Mouse (Mus musculus) brain, embryonic 18.5 days (tissue): ENCODE measurements at regions not wholly inside any gene's neighbourhood (a gene's known extent, or its start where the extent isn't known, plus 50 kb on each side); places are given as distances from the start of the nearest gene placed in this dataset.

Experiments
- DNase-seq: peaks from one replicate; pipeline ENCODE4 v3.0.0-alpha.2; 2012; ENCODE audit warnings: low read depth, low spot score

DNA sequence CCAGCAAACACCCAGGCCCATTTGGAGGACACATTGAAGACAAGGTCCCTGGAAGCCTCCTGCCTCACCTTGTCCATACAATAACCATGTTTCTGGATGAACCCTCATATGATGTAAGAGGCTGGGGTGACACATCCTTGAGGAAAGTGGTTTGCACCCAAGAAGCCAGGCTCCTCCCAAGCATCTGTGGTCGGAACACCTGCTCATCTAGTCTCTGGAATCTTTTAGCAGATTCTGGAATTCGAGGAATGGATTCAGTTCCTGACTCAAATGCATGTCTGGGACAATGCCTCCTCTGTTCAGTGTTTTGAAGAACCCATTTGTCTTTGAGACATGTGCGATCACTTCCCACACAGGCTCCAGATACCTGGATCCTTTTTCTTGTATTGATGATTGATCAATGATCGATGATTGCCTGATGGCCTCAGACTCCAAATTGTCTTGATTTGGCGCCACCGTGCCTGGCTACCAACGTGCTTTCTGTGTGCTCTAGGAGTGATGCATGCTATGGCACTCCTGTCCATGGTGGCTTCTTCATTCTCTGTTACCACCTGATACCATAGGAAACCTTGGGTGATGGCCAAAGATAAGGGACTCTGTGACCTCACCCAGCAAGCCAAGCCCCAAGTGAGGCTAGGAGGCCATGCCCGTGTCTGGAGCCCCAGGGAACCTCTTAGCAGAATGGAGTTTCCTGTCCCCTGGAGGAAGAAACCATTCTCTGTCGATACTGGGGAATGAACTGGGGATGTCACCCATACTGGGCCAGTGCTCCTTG is 126.7 kb downstream of the Mn1 start:
- no peak for DNase-seq

DNA sequence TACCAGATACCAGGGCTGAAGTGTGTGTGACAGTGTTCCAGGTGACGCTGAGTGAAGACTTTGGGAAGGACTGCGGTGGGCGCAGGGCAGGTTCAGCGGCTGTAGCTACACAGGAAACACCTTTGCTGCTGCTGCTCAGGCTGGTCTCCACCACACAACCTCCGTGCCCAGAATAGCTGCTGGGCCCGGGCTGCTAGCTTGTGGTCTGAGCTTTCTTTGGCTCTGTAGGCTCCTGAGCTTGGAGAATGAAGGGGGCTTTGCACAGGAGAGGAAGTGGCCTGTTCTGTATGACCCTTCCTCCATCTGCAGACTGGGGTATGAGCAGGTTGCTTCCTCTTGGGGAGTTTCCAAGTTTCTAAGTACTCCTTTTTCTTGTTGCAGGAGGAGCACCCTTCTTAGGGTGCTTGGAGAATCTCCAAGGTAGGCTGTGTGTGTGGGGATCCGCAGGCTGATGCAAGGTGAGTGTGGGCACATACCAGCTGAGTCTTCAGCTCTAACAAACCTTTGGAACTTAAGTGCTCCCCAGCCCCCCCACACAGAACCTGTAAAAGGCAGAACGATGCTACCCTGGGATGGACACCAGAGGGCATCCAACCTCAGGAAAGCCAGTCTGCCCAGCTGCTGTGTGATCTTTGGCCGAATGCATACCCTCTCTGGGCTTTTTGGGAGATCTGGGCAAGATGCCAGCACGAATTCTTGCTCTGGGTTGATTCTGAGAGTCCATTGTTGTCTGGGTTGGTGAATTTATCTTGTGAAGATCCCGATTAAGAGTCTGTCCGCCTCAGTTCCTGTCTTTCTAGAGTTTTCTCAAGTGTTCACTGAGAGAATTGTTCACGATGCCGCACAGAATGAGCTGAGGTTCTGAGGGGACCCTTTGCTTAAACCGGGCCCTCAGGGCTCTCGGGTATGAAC is 136.6 kb downstream of the Mn1 start:
- no peak for DNase-seq

DNA sequence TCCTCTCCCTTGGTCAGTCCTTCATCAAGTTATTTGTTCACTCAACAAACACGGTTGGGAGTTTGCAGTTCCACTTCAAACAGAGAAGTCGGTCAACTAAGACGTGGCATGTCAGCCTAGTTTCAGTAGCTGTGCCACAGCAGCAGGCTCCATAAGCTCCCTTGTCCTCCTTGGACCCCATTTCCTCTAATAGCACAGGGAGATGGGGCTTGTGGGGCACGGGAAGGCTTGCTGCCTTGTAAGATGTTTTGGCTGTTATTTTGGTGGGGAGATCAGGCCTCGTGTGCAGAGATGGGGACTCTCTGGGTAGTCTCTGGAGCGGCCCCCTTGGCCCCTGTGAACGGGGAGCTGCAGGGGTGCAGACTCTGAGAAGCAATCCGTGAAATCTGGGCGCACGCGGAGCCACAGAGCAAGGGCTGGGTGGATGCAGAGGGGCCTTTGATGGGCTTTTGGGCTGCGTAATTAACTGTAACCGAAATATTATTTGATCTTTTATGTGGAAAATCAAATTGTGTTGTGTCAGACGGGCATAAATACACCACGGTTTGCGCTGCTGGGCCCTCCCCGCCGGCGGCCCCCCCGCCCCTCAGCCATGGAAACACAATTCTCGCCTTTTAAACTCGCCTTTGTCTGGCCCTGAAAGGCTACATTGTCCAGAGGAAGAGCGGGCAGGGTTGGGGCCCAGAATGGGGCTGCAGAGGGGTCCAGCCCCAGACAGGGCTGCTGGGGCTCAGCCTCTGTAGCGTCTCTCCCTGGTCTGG is 137.6 kb downstream of the Mn1 start:
- peak; percentile 22 for DNase-seq

DNA sequence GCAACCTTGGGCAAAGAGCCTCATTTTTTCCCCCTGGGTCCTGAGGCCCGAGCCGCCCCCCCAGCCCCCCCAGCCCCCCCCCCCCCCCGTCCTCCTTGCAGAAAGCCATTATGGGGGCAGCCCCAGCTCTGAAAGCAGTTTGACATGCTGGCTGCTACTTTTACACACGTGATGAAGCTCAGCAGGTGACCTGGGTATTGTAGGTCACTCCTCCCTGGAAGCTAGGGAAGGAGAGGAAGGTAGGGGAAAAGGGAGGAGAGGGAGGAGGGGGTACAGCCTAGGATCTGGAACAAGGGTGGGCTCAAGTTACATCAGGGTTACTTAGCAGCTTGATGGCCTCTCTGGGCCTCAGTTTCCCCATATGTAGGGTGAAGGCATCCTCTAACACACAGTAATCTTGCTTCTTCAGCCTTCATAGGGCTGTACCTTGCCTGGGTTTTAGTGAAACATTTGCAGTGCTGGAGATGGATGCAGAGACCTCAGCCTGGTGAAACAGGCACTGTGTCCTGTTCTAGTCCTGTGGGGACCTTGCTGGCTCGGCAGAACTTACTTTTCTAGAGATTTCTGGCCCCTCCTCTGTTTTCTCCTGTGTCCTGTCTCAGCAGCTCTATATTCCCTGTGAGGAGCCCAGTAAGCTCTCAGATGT is 138.3 kb downstream of the Mn1 start:
- no peak for DNase-seq

DNA sequence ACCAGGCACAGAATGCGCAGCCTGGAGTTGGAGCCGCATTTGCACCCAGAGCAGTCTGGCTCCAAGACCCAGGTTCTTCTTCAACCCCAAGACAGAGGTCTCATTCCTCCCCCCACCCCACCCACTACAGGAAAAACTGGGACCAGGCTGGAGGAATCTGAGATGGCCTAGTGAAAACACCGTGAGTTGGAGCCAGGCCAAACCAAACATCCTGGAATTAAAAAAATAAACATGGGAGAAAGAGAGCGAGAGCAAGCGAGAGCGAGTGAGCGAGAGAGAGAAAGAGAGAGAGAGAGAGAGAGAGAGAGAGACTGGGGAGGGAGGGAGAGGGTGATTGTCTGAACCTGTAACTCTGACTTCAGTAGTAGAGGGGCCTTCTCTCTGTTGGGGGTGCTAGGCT is 138.8 kb downstream of the Mn1 start:
- DNase-seq, result no peak

DNA sequence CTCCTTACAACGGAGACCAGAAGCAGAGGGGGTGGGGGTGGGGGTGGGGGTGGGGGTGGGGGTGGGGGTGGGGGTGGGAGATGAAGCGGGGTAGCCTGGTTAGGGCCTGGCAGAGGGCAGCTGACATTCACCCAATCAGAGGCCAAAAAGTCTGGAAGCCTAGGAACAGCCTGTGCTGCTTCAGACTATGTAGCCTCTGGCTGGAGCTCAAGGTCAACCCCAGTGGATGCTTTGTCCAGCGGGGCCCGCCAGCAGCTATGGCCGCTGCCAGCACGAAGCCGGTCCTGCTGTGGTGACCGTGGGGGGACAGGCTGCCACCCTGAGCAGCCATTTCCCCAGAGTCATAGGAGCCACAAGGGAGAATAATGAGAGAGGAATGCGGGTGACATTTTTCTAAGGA is 143.3 kb downstream of the Mn1 start:
- no peak for DNase-seq

DNA sequence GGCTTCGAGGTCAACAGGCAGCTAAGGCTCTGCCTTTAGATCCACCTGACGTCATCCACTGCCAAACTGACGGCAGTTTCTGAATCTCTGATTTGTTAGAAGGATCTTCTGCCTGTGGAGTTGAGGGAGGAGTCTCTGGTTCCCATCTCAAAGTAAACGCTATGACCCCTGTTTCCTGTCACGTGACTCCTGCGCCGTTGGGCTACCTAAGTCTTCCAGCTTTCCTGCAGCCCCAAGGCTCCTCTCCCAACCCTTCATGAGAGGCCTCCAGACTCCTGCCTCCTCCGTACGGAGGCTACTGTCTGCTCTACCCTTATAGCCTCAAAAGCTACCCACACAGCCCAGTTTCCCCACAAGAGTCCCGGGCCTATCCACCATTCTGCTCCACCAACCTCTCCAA is 144.1 kb downstream of the Mn1 start:
- no peak for DNase-seq

DNA sequence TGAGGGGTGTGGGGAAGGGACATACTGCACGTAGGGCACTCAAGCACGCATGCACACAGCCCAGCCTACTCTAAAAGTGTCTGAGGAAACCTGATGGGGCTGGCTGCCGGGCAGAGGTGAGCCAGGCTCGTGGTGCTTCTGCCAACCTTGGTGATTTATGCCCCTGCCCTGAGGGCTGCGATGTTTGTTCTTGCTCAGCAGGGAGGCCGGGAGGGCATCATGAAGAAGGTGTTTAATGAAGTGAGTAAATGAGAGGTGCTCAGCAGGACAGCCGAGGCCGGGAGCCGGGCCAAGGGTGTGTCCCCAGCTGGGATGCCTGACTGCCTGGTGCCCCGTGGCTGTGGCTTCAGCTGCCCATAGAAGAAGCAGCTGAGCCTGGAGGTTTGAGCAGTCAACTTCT is 153.7 kb downstream of the Mn1 start:
- DNase-seq, result no peak

DNA sequence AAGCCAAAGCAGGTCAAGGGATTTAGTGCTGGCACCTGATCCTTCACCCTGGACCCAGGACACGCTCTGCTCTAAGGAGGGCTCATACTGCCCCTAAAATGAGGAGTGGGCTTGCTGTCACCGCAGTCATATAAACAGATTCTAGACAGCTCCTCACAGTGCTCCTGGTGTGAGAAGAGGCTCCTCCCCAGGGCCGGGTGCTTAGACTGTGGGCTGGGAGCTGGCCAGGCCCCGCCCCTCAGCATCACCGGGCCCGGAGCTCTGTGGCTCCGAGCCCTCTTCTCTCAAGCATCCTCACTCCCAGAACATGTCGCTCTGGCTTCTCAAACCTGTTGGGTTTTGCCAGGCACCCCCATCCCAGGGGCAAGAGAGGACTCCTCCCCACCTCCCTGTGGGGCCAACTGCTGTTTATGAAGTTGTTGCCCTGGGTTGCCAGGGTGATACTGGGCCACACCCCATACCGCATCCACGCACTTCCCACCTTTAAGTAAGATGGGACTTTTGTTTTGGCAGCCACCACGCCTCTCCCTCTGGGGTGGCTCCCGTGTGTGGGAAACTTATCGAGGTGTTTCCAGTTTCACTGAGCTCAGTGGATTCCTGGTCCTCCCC is 156.2 kb downstream of the Mn1 start:
- DNase-seq, result no peak

DNA sequence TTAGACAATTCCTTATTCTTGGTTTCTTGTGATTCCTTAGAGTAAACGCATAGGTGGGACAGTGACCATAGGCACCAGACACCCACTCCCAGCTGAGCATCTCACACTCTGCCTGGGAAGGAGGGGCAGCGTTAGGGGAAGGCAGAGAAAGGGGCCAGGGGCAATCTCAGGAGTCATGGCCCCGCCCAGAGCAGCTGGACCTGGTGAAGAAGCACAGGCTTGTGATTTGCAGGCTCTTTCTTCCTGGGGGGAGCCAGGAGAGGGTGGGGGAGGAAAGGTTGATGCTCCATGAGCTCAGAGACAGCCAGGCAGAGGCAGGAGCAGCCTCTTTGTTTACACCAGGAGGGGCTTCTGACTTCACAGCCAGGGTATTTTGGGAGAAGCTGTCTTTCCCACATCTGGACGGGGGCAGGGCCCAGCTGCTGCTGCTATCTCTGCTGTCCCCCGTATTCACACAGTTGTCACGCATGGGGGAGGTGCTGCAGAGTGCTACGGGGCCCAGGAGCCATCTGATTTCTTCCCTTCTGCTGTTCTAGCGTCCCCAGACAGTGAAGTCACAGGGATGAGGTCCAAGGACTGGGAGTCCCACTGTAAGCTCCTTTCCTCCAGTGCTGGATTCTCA is 157.2 kb downstream of the Mn1 start:
- no peak for DNase-seq

DNA sequence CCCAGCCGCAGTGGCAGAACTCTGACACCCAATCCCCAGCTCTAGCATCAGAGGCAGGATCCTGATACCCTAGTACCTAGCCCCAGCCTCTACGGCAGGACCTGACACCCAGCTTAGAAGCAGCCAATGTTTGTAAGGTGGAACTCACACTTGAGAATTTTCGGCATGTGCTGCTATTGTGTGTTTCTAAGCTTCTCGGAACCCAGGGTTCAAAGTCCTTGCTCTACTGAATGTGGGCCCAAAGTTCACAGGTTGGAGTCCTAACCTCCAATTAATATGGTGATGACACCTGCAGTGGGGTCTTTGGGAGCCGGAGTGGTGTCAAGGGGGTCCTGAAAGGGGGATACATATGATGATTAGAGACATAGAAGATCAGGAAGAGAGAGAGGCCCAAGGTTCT is 158.2 kb downstream of the Mn1 start:
- no peak for DNase-seq

DNA sequence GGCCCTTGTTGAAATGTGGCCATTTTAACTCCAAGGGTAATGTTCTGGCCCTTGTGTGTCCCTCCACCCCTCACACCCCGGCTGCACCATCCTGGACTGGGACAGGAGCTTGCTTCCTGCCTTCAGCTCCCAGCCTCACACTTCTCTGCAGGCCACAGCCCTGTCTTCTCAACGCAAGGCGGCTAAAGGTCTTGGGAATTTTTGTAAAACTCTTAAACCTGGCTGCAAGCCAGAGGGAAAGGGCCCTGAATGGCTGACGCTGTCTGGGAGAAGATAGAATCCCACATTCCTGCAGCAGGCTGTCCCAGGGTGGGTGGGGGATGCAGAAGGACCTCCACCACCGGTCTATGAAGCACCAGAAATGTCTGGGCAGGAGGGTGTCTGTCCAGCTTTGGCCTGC is 156.3 kb upstream of the Gm26897 start:
- no peak for DNase-seq

DNA sequence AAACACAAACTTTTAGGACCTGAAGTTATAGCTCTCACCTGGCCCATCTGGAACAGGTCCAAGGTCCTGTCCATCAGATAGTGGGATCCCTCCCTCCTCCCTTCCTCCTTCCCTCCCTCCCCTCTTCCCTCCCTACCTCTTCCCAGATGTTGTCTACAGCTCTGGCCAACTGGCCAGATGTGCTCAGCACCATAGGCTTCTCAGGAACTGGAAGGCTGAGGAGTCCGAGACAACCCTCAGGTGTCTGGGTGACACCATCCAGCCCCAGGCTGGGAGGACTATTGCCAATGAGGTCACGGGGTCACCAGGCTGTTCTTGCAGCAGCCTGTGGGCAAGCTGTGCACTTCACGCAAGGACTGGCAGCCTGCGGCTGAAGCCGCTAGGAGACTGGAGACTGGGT is 155.6 kb upstream of the Gm26897 start:
- DNase-seq, result no peak

DNA sequence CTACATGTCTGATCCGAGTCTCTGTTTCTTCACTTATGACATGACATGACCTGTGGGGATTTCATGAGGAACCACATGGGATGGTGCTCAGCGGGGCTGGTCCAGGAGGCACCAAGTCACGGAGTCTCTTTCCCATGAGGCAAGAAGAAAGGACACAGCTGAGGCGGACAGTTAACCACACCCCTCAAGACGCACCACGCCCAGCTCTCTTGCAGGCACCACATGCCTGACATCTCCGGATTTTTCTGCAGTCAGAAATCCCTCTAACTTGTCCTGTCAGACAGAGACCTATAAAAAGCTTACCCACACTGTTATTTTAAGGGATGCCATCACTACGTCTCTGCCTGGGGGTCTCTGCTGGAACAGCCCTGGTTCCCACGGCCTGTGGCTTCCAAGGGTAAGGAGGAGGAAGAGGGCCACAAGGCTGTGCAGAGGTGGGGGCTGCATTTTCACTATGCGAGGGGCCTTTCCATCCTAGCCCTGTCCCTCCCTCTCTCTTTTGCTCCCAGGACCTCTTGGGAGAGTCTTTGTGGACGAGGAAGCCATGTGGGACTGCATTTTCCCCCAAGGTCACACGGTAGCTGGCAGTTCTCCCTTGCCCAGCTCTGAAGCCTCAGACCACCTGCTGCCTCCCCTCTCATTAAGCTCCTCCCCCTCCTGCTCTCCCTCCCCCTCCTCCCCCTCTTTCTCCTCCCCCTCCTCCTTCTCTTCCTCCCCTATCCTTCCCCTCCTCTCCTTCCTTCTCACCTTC is 154.6 kb upstream of the Gm26897 start:
- DNase-seq, result no peak

DNA sequence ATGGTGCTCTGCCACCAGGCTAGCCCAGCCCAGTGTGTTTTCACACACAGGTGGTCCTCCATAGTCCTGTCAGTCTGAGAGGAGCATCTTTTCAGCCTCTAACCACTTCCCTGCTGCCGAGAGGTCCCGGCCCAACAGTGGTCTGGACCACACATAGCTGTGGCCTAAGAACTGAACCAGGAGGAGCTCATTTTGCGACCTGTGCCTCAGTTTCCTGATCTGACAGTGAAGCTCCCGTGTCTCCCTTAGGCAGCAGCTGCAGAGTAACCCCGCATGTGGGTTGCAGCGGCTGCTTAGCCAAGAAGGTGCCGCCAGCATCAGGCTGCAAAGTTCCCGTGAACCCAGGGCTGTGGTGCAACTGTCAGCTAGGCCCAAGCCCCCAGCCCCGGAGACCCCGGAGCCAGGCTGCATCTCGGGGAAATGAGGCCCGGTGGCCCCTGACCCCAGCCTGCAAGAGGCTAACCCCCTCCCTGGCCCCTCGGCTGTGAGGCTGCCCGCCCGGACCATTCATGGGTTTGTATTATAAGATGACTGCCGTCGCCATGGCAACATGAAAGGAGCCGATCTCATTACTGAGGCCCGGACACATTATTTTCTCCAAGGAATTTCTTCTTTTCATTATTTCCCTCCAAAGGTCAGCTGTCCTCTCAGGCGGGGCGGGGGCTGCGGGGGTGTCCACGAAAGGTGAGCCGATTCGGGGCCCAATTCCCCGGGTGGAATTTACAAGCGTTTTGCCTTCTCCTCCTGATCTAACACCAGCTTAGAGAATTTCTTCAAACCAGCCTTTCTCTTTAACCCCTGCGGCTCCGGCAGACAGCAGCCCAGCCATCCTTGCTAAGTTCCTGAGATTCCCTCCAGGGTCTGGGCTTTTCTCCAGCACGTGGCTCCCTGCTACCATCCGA is 152.6 kb upstream of the Gm26897 start:
- DNase-seq, result peak; percentile 64

DNA sequence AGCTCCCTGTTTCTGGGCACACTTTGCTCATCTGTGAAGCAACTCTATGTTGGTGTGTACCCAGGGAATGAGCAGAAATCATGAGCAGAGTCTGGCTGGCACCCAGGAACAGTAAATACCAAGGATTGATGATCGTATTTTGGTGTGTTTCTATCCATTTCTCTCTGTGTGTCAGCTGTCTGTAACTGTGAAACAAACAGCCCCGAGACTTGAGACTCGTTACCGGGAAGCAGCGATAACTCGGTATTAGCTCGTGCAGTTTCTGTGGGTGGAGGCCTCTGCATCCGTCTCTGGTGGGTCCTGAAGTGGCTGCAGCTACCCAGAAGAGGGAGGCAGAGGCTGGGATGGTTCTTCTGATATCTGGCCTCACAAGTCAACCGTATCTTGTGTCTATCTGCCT is 151.7 kb upstream of the Gm26897 start:
- DNase-seq, result no peak

DNA sequence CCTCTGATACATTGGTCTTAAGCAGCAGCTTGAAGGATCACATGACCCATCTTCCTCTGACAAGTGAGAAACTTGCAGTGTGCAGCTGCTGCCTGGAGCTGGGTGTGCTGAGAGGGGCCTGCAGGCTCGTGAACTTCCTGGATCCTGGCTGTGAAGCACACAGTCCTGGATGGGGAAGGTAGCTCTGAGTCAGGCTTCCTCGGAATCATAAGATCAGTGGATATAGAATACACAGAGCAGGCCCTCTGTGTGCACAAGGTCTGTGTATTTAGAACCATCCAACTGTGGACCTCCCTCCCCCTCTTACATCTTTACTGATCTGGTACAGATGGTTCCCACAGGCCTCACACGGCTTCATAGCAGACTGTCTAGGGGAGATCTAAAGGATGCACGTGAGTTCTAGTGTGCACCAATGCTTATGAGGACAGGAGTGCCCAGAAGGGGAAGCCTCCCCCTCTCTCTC is 143.1 kb upstream of the Gm26897 start:
- DNase-seq, result peak; percentile 45

DNA sequence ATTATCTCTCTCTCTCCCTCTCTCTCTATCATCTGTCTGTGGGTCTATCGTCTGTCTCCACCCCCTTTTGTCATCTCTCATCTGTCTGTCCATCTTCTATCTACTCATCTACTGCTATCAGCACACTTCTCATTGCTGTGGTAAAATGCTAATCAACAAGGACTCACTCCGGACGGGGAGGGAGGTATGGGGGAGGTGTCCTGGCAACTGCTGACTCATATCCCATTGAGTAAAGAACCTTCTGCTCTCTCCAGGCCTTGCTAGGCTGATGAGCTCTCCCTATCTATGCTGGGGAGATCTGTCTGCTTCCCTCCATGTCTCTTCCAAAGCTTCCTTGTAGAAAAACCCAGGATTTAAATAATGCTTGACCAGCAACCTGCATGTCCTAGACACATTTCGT is 140.9 kb upstream of the Gm26897 start:
- DNase-seq, result no peak

DNA sequence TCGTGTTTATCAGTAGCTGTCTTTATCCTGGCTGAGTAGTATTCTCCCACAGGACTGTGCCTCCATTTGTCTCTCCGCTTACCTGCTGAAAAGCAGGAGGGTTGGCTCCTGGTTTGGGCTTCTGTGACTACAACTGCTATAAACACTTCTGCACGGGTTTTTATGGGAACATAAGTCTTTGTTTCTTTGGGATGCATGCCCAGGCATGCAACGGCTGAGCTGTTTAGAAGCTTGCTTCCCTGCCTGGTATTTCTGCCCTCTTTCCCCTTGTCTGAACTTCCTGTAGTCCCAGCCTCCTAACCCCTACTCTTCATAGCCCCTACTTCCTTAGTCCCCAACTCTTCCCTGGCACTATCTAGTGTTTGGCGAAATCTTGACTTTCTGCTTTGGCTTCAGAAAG is 139.6 kb upstream of the Gm26897 start:
- no peak for DNase-seq
